Mouse (Mus musculus) layer of hippocampus, adult 2 months (tissue): ENCODE data around the gene Gpr37. TPM values are rescaled to one million over a fixed set of nuclear protein-coding genes. Genes with fewer than 3 reads are reported as not detected.

Experiments
- DNase-seq, 2 experiments: peaks; one replicate each; pipeline ENCODE4 v3.0.0; 2022; ENCODE audit warnings: low spot score in 2 of 2
- H3K27ac ChIP-seq: fragments of 200-600 bp; 2 replicates; pipeline ENCODE4 v1.8.1; 2022
- H3K4me3 ChIP-seq: fragments of 200-600 bp; 2 replicates; pipeline ENCODE4 v1.8.1; 2022; ENCODE audit warnings: mild to moderate bottlenecking
- CTCF ChIP-seq: fragments of 200-600 bp; conservative IDR thresholded peaks from 2 replicates; pipeline ENCODE4 v1.8.1; 2022; ENCODE audit warnings: antibody characterized with exemption, mild to moderate bottlenecking, moderate library complexity
- long read RNA-seq, 2 experiments: library from polyadenylated mRNA; stranded (forward); transcript quantifications; one replicate each; pipeline ENCODE4 v2.0.0; 2021; ENCODE audit warnings: borderline mapping rate in 2 of 2
- total RNA-seq, 2 experiments: library from RNA; stranded (reverse); gene quantifications; 2 replicates each; pipeline ENCODE4 v1.2.3; 2021

Gpr37 gene
- 10 to 100 TPM; 35.8 to 38.6 TPM for total RNA-seq
- long read RNA-seq, experiment 1, full-length matches to known transcripts: 36 of 36 reads
- long read RNA-seq, experiment 1, partial matches to known transcripts: 0 of 36 reads
- long read RNA-seq, experiment 1, other reads (novel, unspliced or antisense): 0 of 36 reads
- long read RNA-seq, experiment 2, full-length matches to known transcripts: 64 of 66 reads
- long read RNA-seq, experiment 2, partial matches to known transcripts: 0 of 66 reads
- long read RNA-seq, experiment 2, other reads (novel, unspliced or antisense): 2 of 66 reads

- peak within 1 kb of the TSS; percentile 95 for H3K27ac ChIP-seq
- DNase-seq: no peak
- TF ChIP-seq CTCF: no peak
- peak within 1 kb of the TSS; percentile 58 for H3K4me3 ChIP-seq
Measured at GRCm38 (mm10) chr6:25690629-25691028, at the start of gene Gpr37. Gene Gpr37, minus strand, starts transcription at chr6:25690729.

- no peak overlapping the region for H3K27ac ChIP-seq
- no peak for DNase-seq
- TF ChIP-seq CTCF: no peak
- H3K4me3 ChIP-seq: no peak overlapping the region
Measured at GRCm38 (mm10) chr6:25736533-25736932, 46.0 kb upstream of the Gpr37 start.

- no peak overlapping the region for H3K4me3 ChIP-seq
- no peak for TF ChIP-seq CTCF
- H3K27ac ChIP-seq: no peak overlapping the region
- DNase-seq: no peak
Measured at GRCm38 (mm10) chr6:25726560-25726959, 36.0 kb upstream of the Gpr37 start.

GRCm38 (mm10) chr6:25710601-25711000, 20.1 kb upstream of the Gpr37 start:
- TF ChIP-seq CTCF: no peak
- no peak overlapping the region for H3K27ac ChIP-seq
- DNase-seq: no peak
- no peak overlapping the region for H3K4me3 ChIP-seq

- Histone ChIP-seq H3K27ac (no peak overlapping the region), H3K4me3 (no peak overlapping the region; the same call in 1 of the 2 replicates)
- TF ChIP-seq CTCF: peak; percentile 98
- DNase-seq: peak; percentile 64 to 79
Measured at GRCm38 (mm10) chr6:25709250-25709895, 18.8 kb upstream of the Gpr37 start.

- Histone ChIP-seq H3K4me3 (no peak overlapping the region), H3K27ac (no peak overlapping the region)
- TF ChIP-seq CTCF: no peak
- DNase-seq: no peak
Measured at GRCm38 (mm10) chr6:25699956-25700355, 9.4 kb upstream of the Gpr37 start.

GRCm38 (mm10) chr6:25690284-25690605, 284 bp downstream of the Gpr37 start:
- Histone ChIP-seq H3K27ac (peak overlapping the region; percentile 95), H3K4me3 (peak overlapping the region; percentile 58)
- DNase-seq: peak; percentile 47 to 59
- TF ChIP-seq CTCF: 0 out of 2 replicates have a peak, but pooled peaks have one; percentile 14

- DNase-seq: peak; percentile 52 to 61
- TF ChIP-seq CTCF: peak; percentile 34
- Histone ChIP-seq H3K4me3 (peak overlapping the region; percentile 58), H3K27ac (peak overlapping the region; percentile 95)
Measured at GRCm38 (mm10) chr6:25689520-25690283, 827 bp downstream of the Gpr37 start.

GRCm38 (mm10) chr6:25688927-25689519, 1.5 kb downstream of the Gpr37 start:
- DNase-seq: peak in 1 of 2 experiments; percentile 19
- no peak for TF ChIP-seq CTCF
- H3K4me3 ChIP-seq: peak overlapping the region; percentile 58
- peak overlapping the region; percentile 95 for H3K27ac ChIP-seq

GRCm38 (mm10) chr6:25686760-25687200, 3.7 kb downstream of the Gpr37 start:
- no peak for TF ChIP-seq CTCF
- Histone ChIP-seq H3K4me3 (peak overlapping the region; percentile 59), H3K27ac (peak overlapping the region; percentile 89)
- peak; percentile 18 to 40 for DNase-seq

- no peak for TF ChIP-seq CTCF
- DNase-seq: peak in 1 of 2 experiments; percentile 36
- H3K4me3 ChIP-seq: peak overlapping the region; percentile 59
- peak overlapping the region; percentile 89 for H3K27ac ChIP-seq
Measured at GRCm38 (mm10) chr6:25684391-25684790, 6.1 kb downstream of the Gpr37 start.

- peak overlapping the region; percentile 6; the same call in 1 of the 2 replicates for H3K4me3 ChIP-seq
- H3K27ac ChIP-seq: peak overlapping the region; percentile 86
- TF ChIP-seq CTCF: no peak
- peak; percentile 22 to 34 for DNase-seq
Measured at GRCm38 (mm10) chr6:25675111-25675510, 15.4 kb downstream of the Gpr37 start.

- peak; percentile 43 to 44 for DNase-seq
- H3K27ac ChIP-seq: peak overlapping the region; percentile 86
- no peak for TF ChIP-seq CTCF
Measured at GRCm38 (mm10) chr6:25673801-25674200, 16.7 kb downstream of the Gpr37 start.

More at GRCm38 (mm10) chr6:25673801-25674200, 16.7 kb downstream of the Gpr37 start:
- H3K4me3 ChIP-seq: no peak overlapping the region
